Mouse (Mus musculus): ENCODE data around the gene Acaa1a. TPM values are rescaled to one million over a fixed set of nuclear protein-coding genes. Genes with fewer than 3 reads are reported as not detected.

Gene Acaa1a
- 73.4 and 75.9 TPM in 2 replicates for polyA plus RNA-seq (2016; fragmentation: Nextera tagmentation; extraction: Ambion mirVana)

DNA sequence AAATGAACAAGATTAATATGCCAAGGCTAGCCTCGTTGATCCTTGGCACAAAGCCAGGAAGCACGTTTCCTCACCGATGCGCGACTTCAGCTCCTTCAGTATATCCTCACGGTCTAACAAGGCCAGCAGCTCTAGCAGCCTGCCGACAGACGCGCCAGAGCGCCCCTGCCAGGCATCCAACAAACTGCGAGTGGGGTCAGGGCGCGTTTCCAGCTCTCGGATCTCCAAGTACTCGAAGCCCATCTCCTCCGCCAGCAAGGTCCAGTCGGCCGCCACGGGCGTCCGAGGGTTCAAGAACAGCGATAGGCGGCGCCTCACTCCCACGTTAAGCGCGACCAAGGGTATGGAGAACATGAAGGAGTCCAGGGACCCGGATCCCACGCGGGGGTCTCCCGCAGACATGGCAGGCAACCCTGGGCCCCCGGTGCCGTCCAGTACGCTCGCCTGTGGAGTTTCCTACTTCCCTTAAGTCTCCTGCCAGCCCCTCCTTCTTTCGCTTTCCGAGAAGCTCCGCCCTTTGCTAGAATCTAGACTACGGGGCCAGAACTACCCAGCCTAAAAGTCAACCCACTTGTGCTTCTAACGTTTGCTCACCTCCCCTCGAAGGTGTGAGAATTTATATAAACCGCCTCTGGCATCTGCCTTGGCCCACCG, at the start of gene Acaa1a:
TSS of gene Acaa1a (plus strand) at position 119 of the 654 bp plus-strand sequence.
- peak within 1 kb of the TSS; percentile 85 for H3K9ac ChIP-seq
- H3K36me3 ChIP-seq (replicated peaks), result peaks cover 16% of the 10 kb centered on the region
- peak within 1 kb of the TSS; percentile 82 for H3K4me3 ChIP-seq (replicated peaks)
- peaks cover 20% of the 10 kb centered on the region; the same call in 1 of the 2 replicates for H3K27me3 ChIP-seq
- peaks cover 27% of the 10 kb centered on the region for H3K4me1 ChIP-seq
- no peak for ATAC-seq (ENCODE audit: low FRiP score)
- no peaks in the 10 kb centered on the region for H3K9me3 ChIP-seq
- WGBS, result 2% methylated on average over 43 of the region's 43 CpGs
- peak within 1 kb of the TSS; percentile 64 for H3K4me2 ChIP-seq
- H3K27ac ChIP-seq, result peak within 1 kb of the TSS; percentile 91

DNA sequence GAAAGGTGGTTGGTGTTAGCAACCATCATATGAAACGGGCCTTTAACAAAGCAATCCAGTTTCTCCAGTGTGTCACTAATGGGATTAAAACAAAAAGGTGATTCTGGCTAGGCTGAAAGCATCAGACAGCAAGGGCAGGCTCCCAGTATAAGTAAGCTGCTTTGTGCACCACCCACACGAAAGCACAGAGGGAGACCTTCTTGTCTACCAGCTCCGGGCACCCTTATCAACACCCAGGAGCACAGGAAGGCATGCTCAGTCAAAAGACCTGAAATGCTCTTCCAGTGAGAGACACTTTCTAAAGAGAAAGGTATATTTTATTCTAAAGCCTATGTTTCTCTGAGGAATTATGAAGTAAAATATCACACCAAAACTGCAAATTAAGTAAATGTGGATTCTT, 48.7 kb upstream of the Acaa1a start:
- Histone ChIP-seq H3K36me3 (replicated peaks) (peaks cover 16% of the 10 kb centered on the region), H3K27me3 (no peaks in the 10 kb centered on the region), H3K9me3 (no peaks in the 10 kb centered on the region), H3K4me2 (no peak overlapping the region), H3K27ac (no peak overlapping the region), H3K4me3 (replicated peaks) (no peak overlapping the region), H3K9ac (no peak overlapping the region), H3K4me1 (no peaks in the 10 kb centered on the region)
- no peak for ATAC-seq (ENCODE audit: low FRiP score)
- WGBS, result 77% methylated on average over 3 of the region's 3 CpGs

GRCm38 (mm10) chr9:119297696-119298095, 41.8 kb upstream of the Acaa1a start:
- Histone ChIP-seq H3K4me1 (no peaks in the 10 kb centered on the region), H3K4me3 (replicated peaks) (no peak overlapping the region), H3K36me3 (replicated peaks) (peaks cover 19% of the 10 kb centered on the region), H3K9ac (no peak overlapping the region), H3K27ac (no peak overlapping the region), H3K9me3 (no peaks in the 10 kb centered on the region), H3K27me3 (no peaks in the 10 kb centered on the region), H3K4me2 (no peak overlapping the region)
- no peak for ATAC-seq (ENCODE audit: low FRiP score)
- WGBS, result 85% methylated on average over 6 of the region's 6 CpGs

DNA sequence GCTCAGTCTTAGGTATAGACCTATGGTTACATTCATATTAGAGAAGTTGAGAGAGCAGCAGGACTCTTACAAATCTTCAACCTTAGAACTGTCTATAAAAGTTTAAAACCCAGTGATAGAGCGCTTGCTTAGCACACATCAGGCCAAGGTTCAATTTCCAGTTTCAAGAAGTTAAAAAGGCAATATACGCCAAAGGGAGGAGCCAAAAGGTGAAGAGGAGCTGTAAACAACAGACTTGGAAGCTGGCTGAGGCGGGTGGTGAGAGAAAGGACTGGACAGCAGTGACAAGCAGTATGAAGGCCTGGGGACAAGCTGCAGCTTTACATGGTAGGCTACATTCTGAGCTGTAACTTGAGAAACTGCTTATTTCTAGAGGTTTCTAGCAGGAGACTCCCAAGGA, 40.9 kb upstream of the Acaa1a start:
- H3K9ac ChIP-seq, result no peak overlapping the region
- 88% methylated on average over 3 of the region's 3 CpGs for WGBS
- no peaks in the 10 kb centered on the region for H3K4me1 ChIP-seq
- no peak overlapping the region for H3K4me2 ChIP-seq
- no peaks in the 10 kb centered on the region for H3K27me3 ChIP-seq
- no peak overlapping the region for H3K4me3 ChIP-seq (replicated peaks)
- no peak for ATAC-seq (ENCODE audit: low FRiP score)
- H3K9me3 ChIP-seq, result no peaks in the 10 kb centered on the region
- no peak overlapping the region for H3K27ac ChIP-seq
- peaks cover 19% of the 10 kb centered on the region for H3K36me3 ChIP-seq (replicated peaks)

- no peak for ATAC-seq (ENCODE audit: low FRiP score)
- no peaks in the 10 kb centered on the region; the same call in 1 of the 2 replicates for H3K4me1 ChIP-seq
- peaks cover 13% of the 10 kb centered on the region for H3K36me3 ChIP-seq (replicated peaks)
- no peak overlapping the region for H3K4me3 ChIP-seq (replicated peaks)
- WGBS, result 97% methylated on average over 7 of the region's 7 CpGs
- no peak overlapping the region for H3K4me2 ChIP-seq
- no peaks in the 10 kb centered on the region for H3K9me3 ChIP-seq
- H3K9ac ChIP-seq, result no peak overlapping the region
- H3K27me3 ChIP-seq, result no peaks in the 10 kb centered on the region
- H3K27ac ChIP-seq, result no peak overlapping the region
Observed at GRCm38 (mm10) chr9:119305863-119306262, 33.6 kb upstream of the Acaa1a start.

GRCm38 (mm10) chr9:119309067-119309466, 30.4 kb upstream of the Acaa1a start:
- no peaks in the 10 kb centered on the region for H3K36me3 ChIP-seq (replicated peaks)
- H3K27me3 ChIP-seq, result no peaks in the 10 kb centered on the region
- H3K4me3 ChIP-seq (replicated peaks), result no peak overlapping the region
- H3K27ac ChIP-seq, result no peak overlapping the region
- no peaks in the 10 kb centered on the region; the same call in 1 of the 2 replicates for H3K4me1 ChIP-seq
- 92% methylated on average over 1 of the region's 1 CpGs for WGBS
- no peak overlapping the region for H3K9ac ChIP-seq
- H3K9me3 ChIP-seq, result no peaks in the 10 kb centered on the region
- no peak for ATAC-seq (ENCODE audit: low FRiP score)
- H3K4me2 ChIP-seq, result no peak overlapping the region

DNA sequence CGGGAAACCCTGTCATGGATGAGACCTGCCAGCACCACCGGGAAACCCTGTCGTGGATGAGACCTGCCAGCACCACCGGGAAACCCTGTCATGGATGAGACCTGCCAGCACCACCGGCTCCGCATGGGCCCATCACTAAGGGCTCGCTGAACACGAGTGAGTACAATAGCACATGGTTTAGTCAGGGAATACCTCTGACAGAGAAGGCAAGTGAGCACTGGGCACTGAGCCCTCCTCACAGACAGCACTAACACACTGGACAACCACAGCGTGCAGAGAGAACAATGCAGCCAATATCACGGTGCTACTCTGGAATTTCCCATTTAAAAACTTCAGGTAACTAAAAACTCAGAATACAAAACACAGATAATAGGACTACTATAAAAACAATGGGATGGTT, 26.4 kb upstream of the Acaa1a start:
- no peak overlapping the region for H3K9ac ChIP-seq
- H3K27me3 ChIP-seq, result no peaks in the 10 kb centered on the region
- no peak for ATAC-seq (ENCODE audit: low FRiP score)
- H3K4me2 ChIP-seq, result no peak overlapping the region
- 92% methylated on average over 10 of the region's 10 CpGs for WGBS
- no peak overlapping the region for H3K4me3 ChIP-seq (replicated peaks)
- no peak overlapping the region for H3K27ac ChIP-seq
- H3K4me1 ChIP-seq, result no peaks in the 10 kb centered on the region
- H3K36me3 ChIP-seq (replicated peaks), result no peaks in the 10 kb centered on the region
- no peaks in the 10 kb centered on the region for H3K9me3 ChIP-seq

DNA sequence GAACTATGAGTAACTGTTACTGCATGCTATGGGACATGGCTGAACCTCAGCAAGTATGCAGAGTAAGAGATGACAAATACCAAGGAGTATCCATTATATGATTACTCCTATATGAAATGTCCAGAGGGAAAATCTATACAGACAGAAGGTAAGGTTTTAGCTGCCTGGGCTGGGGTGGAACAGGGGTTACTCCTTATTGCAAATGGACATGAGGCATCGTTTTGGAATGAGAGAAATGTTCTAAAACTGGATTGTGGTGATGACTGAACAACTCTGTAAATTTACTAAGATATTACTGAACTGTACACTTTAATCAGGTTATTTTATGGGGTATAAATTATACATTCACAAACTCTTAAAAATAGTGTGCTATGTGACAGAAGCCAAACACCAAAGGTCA, 20.6 kb upstream of the Acaa1a start:
- 100% methylated on average over 1 of the region's 1 CpGs for WGBS

DNA sequence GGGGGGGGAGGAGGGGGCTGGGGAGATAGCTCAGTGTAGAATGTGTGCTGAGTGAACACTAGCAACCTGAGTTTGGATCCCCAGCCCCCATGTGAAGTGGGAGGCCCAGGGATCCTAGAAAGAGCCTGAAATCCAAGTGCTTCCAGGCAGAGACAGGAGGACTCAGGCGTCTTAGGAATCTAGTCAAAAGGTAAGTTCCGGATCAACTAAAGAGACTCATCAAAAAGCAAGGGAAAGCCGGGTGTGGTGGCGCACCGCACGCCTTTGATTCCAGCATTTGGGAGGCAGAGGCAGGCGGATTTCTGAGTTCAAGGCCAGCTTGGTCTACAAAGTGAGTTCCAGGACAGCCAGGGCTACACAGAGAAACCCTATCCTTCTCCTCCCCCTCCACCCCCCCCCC, 19.0 kb upstream of the Acaa1a start:
- Histone ChIP-seq H3K4me3 (replicated peaks) (peak overlapping the region; percentile 95), H3K36me3 (replicated peaks) (0 out of 2 replicates have a peak, but pooled peaks cover 3% of the 10 kb centered on the region), H3K27ac (no peak overlapping the region), H3K27me3 (no peaks in the 10 kb centered on the region), H3K9me3 (no peaks in the 10 kb centered on the region), H3K9ac (no peak overlapping the region; the same call in 1 of the 2 replicates), H3K4me1 (peaks cover 20% of the 10 kb centered on the region), H3K4me2 (peak overlapping the region; percentile 92)
- WGBS, result 72% methylated on average over 7 of the region's 7 CpGs
- ATAC-seq (ENCODE audit: low FRiP score), result no peak

More for the DNA sequence above, 20.6 kb upstream of the Acaa1a start:
- no peak for ATAC-seq (ENCODE audit: low FRiP score)
- H3K36me3 ChIP-seq (replicated peaks), result 0 out of 2 replicates have a peak, but pooled peaks cover 3% of the 10 kb centered on the region
- H3K4me1 ChIP-seq, result peaks cover 20% of the 10 kb centered on the region
- H3K9ac ChIP-seq, result no peak overlapping the region
- H3K9me3 ChIP-seq, result no peaks in the 10 kb centered on the region
- no peak overlapping the region for H3K27ac ChIP-seq
- no peak overlapping the region for H3K4me3 ChIP-seq (replicated peaks)
- H3K4me2 ChIP-seq, result no peak overlapping the region
- no peaks in the 10 kb centered on the region for H3K27me3 ChIP-seq

DNA sequence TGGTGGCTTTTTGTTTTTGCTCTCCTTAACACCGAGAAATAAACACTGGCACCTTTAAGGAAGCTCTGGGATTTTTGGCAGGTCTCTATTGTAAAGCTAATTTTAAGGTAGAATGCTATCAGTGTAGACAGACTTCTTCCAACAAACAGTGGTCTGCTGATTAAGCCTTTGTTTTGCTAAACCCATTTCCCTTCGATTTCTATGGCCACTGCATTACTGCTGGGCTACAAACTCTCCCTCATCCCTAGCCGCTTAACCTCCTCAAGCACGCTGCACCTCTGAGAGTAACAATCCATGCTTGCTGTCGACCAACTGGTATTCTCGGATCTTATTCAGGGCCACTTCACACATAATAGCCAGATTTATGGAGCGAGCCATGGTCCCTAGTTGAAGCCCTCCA, 18.5 kb upstream of the Acaa1a start:
- ATAC-seq (ENCODE audit: low FRiP score), result no peak
- peak overlapping the region; percentile 95 for H3K4me3 ChIP-seq (replicated peaks)
- H3K27ac ChIP-seq, result no peak overlapping the region
- H3K9ac ChIP-seq, result peak overlapping the region; percentile 85
- peaks cover 20% of the 10 kb centered on the region for H3K4me1 ChIP-seq
- 0 out of 2 replicates have a peak, but pooled peaks cover 3% of the 10 kb centered on the region for H3K36me3 ChIP-seq (replicated peaks)
- peak overlapping the region; percentile 92 for H3K4me2 ChIP-seq
- no peaks in the 10 kb centered on the region for H3K27me3 ChIP-seq
- WGBS, result 9% methylated on average over 7 of the region's 7 CpGs
- H3K9me3 ChIP-seq, result no peaks in the 10 kb centered on the region

GRCm38 (mm10) chr9:119321392-119322229, 17.9 kb upstream of the Acaa1a start:
- Histone ChIP-seq H3K27me3 (no peaks in the 10 kb centered on the region), H3K9me3 (no peaks in the 10 kb centered on the region), H3K4me2 (peak overlapping the region; percentile 92), H3K4me1 (peaks cover 20% of the 10 kb centered on the region), H3K4me3 (replicated peaks) (peak overlapping the region; percentile 95), H3K9ac (peak overlapping the region; percentile 85), H3K36me3 (replicated peaks) (0 out of 2 replicates have a peak, but pooled peaks cover 3% of the 10 kb centered on the region), H3K27ac (peak overlapping the region; percentile 93)
- WGBS, result under 1% methylated on average over 59 of the region's 59 CpGs
- ATAC-seq (ENCODE audit: low FRiP score), result peak; percentile 45
